Mouse (Mus musculus) heart, embryonic 10.5 days (tissue): Measurements from ENCODE around the gene AI182371. TPM values are rescaled to one million over a fixed set of nuclear protein-coding genes. Genes with fewer than 3 reads are reported as not detected.

Experiments
- DNase-seq: peaks from one replicate; pipeline ENCODE4 v3.0.0-alpha.2; 2017; ENCODE audit warnings: low spot score
- H3K27ac ChIP-seq: fragments of 300-500 bp; sonication (generic); 2 replicates; pipeline ENCODE4 v1.5.1; 2016; ENCODE audit warnings: mild to moderate bottlenecking
- H3K27me3 ChIP-seq: fragments of 300-500 bp; sonication (generic); 2 replicates; pipeline ENCODE4 v1.6.1; 2016; ENCODE audit warnings: mild to moderate bottlenecking; ENCODE audit not compliant: poor library complexity, insufficient read depth, severe bottlenecking
- H3K36me3 ChIP-seq: fragments of 300-500 bp; sonication (generic); 2 replicates; pipeline ENCODE4 v1.6.1; 2016; ENCODE audit warnings: mild to moderate bottlenecking, moderate library complexity
- H3K4me1 ChIP-seq: fragments of 300-500 bp; sonication (generic); 2 replicates; pipeline ENCODE4 v1.6.1; 2016; ENCODE audit warnings: mild to moderate bottlenecking
- H3K4me3 ChIP-seq: fragments of 300-500 bp; sonication (generic); 2 replicates; pipeline ENCODE4 v1.5.1; 2016; ENCODE audit warnings: mild to moderate bottlenecking, moderate library complexity
- H3K9me3 ChIP-seq: fragments of 300-500 bp; sonication (generic); 2 replicates; pipeline ENCODE4 v1.6.1; 2016; ENCODE audit warnings: mild to moderate bottlenecking, moderate library complexity
- WGBS: fragments of 180-500 bp; shearing (Covaris S2); methylation state at CpG from one replicate; pipeline ENCODE4 v1.1.7; 2016; 5-methylcytosine and 5-hydroxymethylcytosine counted together
- polyA plus RNA-seq: library from polyadenylated mRNA; unstranded; fragments of >200 nt; fragmentation: Nextera tagmentation; extraction: Ambion mirVana; gene quantifications from 2 replicates; pipeline ENCODE4 v1.2.1, GENCODE M21; 2016

Gene AI182371
- polyA plus RNA-seq, result 2.0 TPM in 2 replicates

- H3K4me3 ChIP-seq, result no peak within 1 kb of the TSS
- peak within 1 kb of the TSS; percentile 67 for H3K27ac ChIP-seq
- H3K4me1 ChIP-seq, result peaks cover 16% of the 10 kb centered on the region
- 91% methylated on average over 3 of the region's 3 CpGs for WGBS
- no peak for DNase-seq
- H3K9me3 ChIP-seq, result no peaks in the 10 kb centered on the region
- H3K27me3 ChIP-seq, result no peaks in the 10 kb centered on the region
- H3K36me3 ChIP-seq, result no peaks in the 10 kb centered on the region
Measured at GRCm38 (mm10) chr2:35101443-35101842, at the start of gene AI182371. AI182371 (minus strand) TSS chr2:35101543.

- H3K4me1 ChIP-seq, result peaks cover 5% of the 10 kb centered on the region; the same call in 1 of the 2 replicates
- DNase-seq, result peak; percentile 9
- H3K27me3 ChIP-seq, result no peaks in the 10 kb centered on the region
- H3K4me3 ChIP-seq, result no peak overlapping the region
- no peaks in the 10 kb centered on the region for H3K9me3 ChIP-seq
- 88% methylated on average over 10 of the region's 10 CpGs for WGBS
- H3K27ac ChIP-seq, result no peak overlapping the region
- peaks cover 99% of the 10 kb centered on the region for H3K36me3 ChIP-seq
Measured at GRCm38 (mm10) chr2:35148806-35149205, 47.5 kb upstream of the AI182371 start.

GRCm38 (mm10) chr2:35141673-35142072, 40.3 kb upstream of the AI182371 start:
- WGBS, result 93% methylated on average over 3 of the region's 3 CpGs
- no peaks in the 10 kb centered on the region for H3K27me3 ChIP-seq
- H3K27ac ChIP-seq, result no peak overlapping the region
- DNase-seq, result no peak
- no peaks in the 10 kb centered on the region for H3K4me1 ChIP-seq
- peaks cover 94% of the 10 kb centered on the region for H3K36me3 ChIP-seq
- H3K9me3 ChIP-seq, result no peaks in the 10 kb centered on the region
- H3K4me3 ChIP-seq, result no peak overlapping the region

- Histone ChIP-seq H3K36me3 (peaks cover 90% of the 10 kb centered on the region), H3K4me3 (no peak overlapping the region)
- 95% methylated on average over 1 of the region's 1 CpGs for whole genome bisulfite sequencing
Measured at GRCm38 (mm10) chr2:35138576-35138975, 37.2 kb upstream of the AI182371 start.

GRCm38 (mm10) chr2:35133891-35134290, 32.5 kb upstream of the AI182371 start:
- Histone ChIP-seq H3K27me3 (no peaks in the 10 kb centered on the region), H3K4me3 (no peak overlapping the region), H3K9me3 (no peaks in the 10 kb centered on the region), H3K27ac (no peak overlapping the region), H3K4me1 (peaks cover 4% of the 10 kb centered on the region), H3K36me3 (peaks cover 46% of the 10 kb centered on the region)
- DNase-seq, result no peak
- WGBS, result 91% methylated on average over 5 of the region's 5 CpGs

More at GRCm38 (mm10) chr2:35138576-35138975, 37.2 kb upstream of the AI182371 start:
- no peaks in the 10 kb centered on the region for H3K4me1 ChIP-seq
- H3K9me3 ChIP-seq, result no peaks in the 10 kb centered on the region
- DNase-seq, result no peak
- no peaks in the 10 kb centered on the region for H3K27me3 ChIP-seq
- H3K27ac ChIP-seq, result no peak overlapping the region

- Histone ChIP-seq H3K9me3 (no peaks in the 10 kb centered on the region), H3K27me3 (no peaks in the 10 kb centered on the region), H3K36me3 (peaks cover 34% of the 10 kb centered on the region), H3K4me1 (peaks cover 4% of the 10 kb centered on the region), H3K27ac (peak overlapping the region; percentile 89), H3K4me3 (peak overlapping the region; percentile 67)
- no peak for DNase-seq
- WGBS, result 22% methylated on average over 5 of the region's 5 CpGs
Measured at GRCm38 (mm10) chr2:35132662-35133055, 31.3 kb upstream of the AI182371 start.

- under 1% methylated on average over 21 of the region's 21 CpGs for WGBS
- H3K27ac ChIP-seq, result peak overlapping the region; percentile 89
- peak overlapping the region; percentile 67 for H3K4me3 ChIP-seq
- peak; percentile 97 for DNase-seq
- peaks cover 32% of the 10 kb centered on the region for H3K36me3 ChIP-seq
- no peaks in the 10 kb centered on the region for H3K27me3 ChIP-seq
- no peaks in the 10 kb centered on the region for H3K9me3 ChIP-seq
- H3K4me1 ChIP-seq, result peaks cover 4% of the 10 kb centered on the region
Measured at GRCm38 (mm10) chr2:35131991-35132661, 30.8 kb upstream of the AI182371 start.

GRCm38 (mm10) chr2:35131491-35131890, 30.1 kb upstream of the AI182371 start:
- Histone ChIP-seq H3K27ac (peak overlapping the region; percentile 89), H3K9me3 (no peaks in the 10 kb centered on the region), H3K4me3 (peak overlapping the region; percentile 67), H3K4me1 (peaks cover 4% of the 10 kb centered on the region), H3K36me3 (peaks cover 30% of the 10 kb centered on the region), H3K27me3 (no peaks in the 10 kb centered on the region)
- DNase-seq, result no peak

GRCm38 (mm10) chr2:35124716-35125115, 23.4 kb upstream of the AI182371 start:
- H3K4me1 ChIP-seq, result no peaks in the 10 kb centered on the region; the same call in 1 of the 2 replicates
- no peaks in the 10 kb centered on the region for H3K27me3 ChIP-seq
- 75% methylated on average over 7 of the region's 7 CpGs for WGBS
- H3K36me3 ChIP-seq, result peaks cover 17% of the 10 kb centered on the region; the same call in 1 of the 2 replicates
- no peak overlapping the region for H3K27ac ChIP-seq
- no peaks in the 10 kb centered on the region for H3K9me3 ChIP-seq
- no peak for DNase-seq
- no peak overlapping the region for H3K4me3 ChIP-seq

GRCm38 (mm10) chr2:35110521-35110920, 9.2 kb upstream of the AI182371 start:
- Histone ChIP-seq H3K9me3 (no peaks in the 10 kb centered on the region), H3K27me3 (no peaks in the 10 kb centered on the region), H3K4me3 (peak overlapping the region; percentile 89; the same call in 1 of the 2 replicates), H3K36me3 (peaks cover 4% of the 10 kb centered on the region), H3K27ac (no peak overlapping the region), H3K4me1 (peaks cover 12% of the 10 kb centered on the region)
- DNase-seq, result no peak
- 52% methylated on average over 2 of the region's 2 CpGs for WGBS

GRCm38 (mm10) chr2:35109924-35110304, 8.6 kb upstream of the AI182371 start:
- H3K4me3 ChIP-seq, result peak overlapping the region; percentile 89
- no peak for DNase-seq
- peaks cover 12% of the 10 kb centered on the region for H3K4me1 ChIP-seq
- H3K27me3 ChIP-seq, result no peaks in the 10 kb centered on the region
- H3K36me3 ChIP-seq, result peaks cover 4% of the 10 kb centered on the region
- no peaks in the 10 kb centered on the region for H3K9me3 ChIP-seq
- WGBS, result 3% methylated on average over 13 of the region's 13 CpGs
- peak overlapping the region; percentile 94 for H3K27ac ChIP-seq

GRCm38 (mm10) chr2:35109141-35109923, 8.0 kb upstream of the AI182371 start, which contains the start of gene Cntrl:
Cntrl (plus strand) TSS chr2:35109492.
- peak; percentile 97 for DNase-seq
- Histone ChIP-seq H3K27ac (peak within 1 kb of the TSS; percentile 94), H3K4me3 (peak within 1 kb of the TSS; percentile 89), H3K4me1 (peaks cover 12% of the 10 kb centered on the region), H3K9me3 (no peaks in the 10 kb centered on the region), H3K36me3 (peaks cover 4% of the 10 kb centered on the region), H3K27me3 (no peaks in the 10 kb centered on the region)
- WGBS, result under 1% methylated on average over 61 of the region's 62 CpGs

- H3K27ac ChIP-seq, result peak overlapping the region; percentile 94
- no peaks in the 10 kb centered on the region for H3K27me3 ChIP-seq
- no peaks in the 10 kb centered on the region for H3K9me3 ChIP-seq
- 28% methylated on average over 3 of the region's 3 CpGs for WGBS
- H3K4me1 ChIP-seq, result peaks cover 12% of the 10 kb centered on the region
- H3K36me3 ChIP-seq, result peaks cover 4% of the 10 kb centered on the region
- DNase-seq, result no peak
- H3K4me3 ChIP-seq, result peak overlapping the region; percentile 89
Measured at GRCm38 (mm10) chr2:35108712-35109111, 7.4 kb upstream of the AI182371 start.
